Mouse (Mus musculus) forebrain, embryonic 16.5 days (tissue): ENCODE results near the gene Nans. TPM values are rescaled to one million over a fixed set of nuclear protein-coding genes. Genes with fewer than 3 reads are reported as not detected.

Source experiments
- ATAC-seq: fragments of 200-750 bp; cut with Nextera tagmentation; 2 replicates; pipeline ENCODE4 v1.8.0; 2017; ENCODE audit warnings: mild to moderate bottlenecking, moderate library complexity
- H3K27ac ChIP-seq: fragments of 300-500 bp; sonication (generic); 2 replicates; pipeline ENCODE4 v1.5.1; 2014; ENCODE audit warnings: low read length, control low read depth
- H3K27me3 ChIP-seq: fragments of 300-500 bp; sonication (generic); replicated peaks from 2 replicates; pipeline ENCODE4 v1.6.1; 2014; ENCODE audit warnings: low read length; ENCODE audit not compliant: control insufficient read depth, insufficient read depth
- H3K36me3 ChIP-seq: fragments of 300-500 bp; sonication (generic); 2 replicates; pipeline ENCODE4 v1.6.1; 2014; ENCODE audit not compliant: control insufficient read depth, insufficient read depth
- H3K4me1 ChIP-seq: fragments of 300-500 bp; sonication (generic); replicated peaks from 2 replicates; pipeline ENCODE4 v1.6.1; 2014; ENCODE audit warnings: low read length; ENCODE audit not compliant: control insufficient read depth, insufficient read depth
- H3K4me2 ChIP-seq: fragments of 300-500 bp; sonication (generic); 2 replicates; pipeline ENCODE4 v1.6.1; 2014; ENCODE audit warnings: mild to moderate bottlenecking, low read length, control low read depth
- H3K4me3 ChIP-seq: fragments of 300-500 bp; sonication (generic); replicated peaks from 2 replicates; pipeline ENCODE4 v1.5.1; 2014; ENCODE audit warnings: mild to moderate bottlenecking, low read length, control low read depth
- H3K9ac ChIP-seq: fragments of 300-500 bp; sonication (generic); replicated peaks from 2 replicates; pipeline ENCODE4 v1.6.1; 2014; ENCODE audit warnings: low read depth, low read length, control low read depth
- H3K9me3 ChIP-seq: fragments of 300-500 bp; sonication (generic); 2 replicates; pipeline ENCODE4 v1.6.1; 2016; ENCODE audit warnings: low read length; ENCODE audit not compliant: control insufficient read depth
- WGBS: fragments of 180-500 bp; shearing (Covaris S2); extraction: QIAGEN DNeasy Blood & Tissue Kit; methylation state at CpG from one replicate; pipeline ENCODE4 v1.1.7; 2014; 5-methylcytosine and 5-hydroxymethylcytosine counted together
- polyA plus RNA-seq: library from polyadenylated mRNA; unstranded; fragments of >200 nt; fragmentation: Nextera tagmentation; extraction: Ambion mirVana; gene quantifications from 2 replicates; pipeline ENCODE4 v1.2.1, GENCODE M21; 2015

The Nans gene
- polyA plus RNA-seq, result 81.1 and 85.5 TPM in 2 replicates

DNA sequence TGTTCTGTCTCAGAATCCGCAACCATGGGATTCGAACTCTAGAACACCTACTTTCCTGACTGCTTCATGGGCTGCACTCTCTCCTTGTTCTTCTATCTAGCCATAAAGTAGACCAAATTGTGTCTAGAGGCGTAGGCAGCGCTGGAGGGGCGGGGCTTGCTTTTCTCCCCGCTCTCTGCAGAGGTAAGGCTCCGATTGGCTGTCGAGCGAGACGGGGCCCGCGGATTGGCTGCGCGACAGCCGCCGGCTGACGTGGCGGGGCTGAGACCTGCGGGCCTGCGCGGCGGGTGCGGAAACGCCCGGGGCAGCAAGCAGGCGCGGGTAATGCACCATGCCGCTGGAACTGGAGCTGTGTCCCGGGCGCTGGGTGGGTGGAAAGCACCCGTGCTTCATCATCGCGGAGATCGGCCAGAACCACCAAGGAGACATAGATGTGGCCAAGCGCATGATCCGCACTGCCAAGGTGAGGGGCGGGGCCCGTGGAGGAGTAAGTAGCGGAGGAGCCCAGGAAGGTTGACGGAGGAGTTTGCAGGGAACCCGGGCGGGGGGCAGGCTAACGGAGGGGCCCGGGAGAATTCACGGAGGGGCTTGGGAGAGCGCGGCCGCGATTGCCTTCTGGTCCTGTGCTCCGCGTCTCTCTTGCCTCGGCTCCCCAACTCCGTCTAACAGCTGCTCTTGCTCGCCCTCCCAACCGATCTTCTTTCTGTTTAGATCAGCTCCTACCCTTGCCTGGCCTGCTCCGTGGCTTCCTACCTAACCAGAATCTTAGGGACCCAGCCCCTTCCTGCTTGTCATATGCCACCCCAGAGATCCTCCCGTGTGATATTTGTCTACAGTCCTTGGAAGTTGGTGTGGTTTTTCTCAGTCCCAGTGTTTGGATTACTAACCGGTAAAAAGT, at the start of gene Nans:
Gene Nans, plus strand, starts transcription at position 221 of the 898 bp plus-strand sequence.
- WGBS, result under 1% methylated on average over 58 of the region's 58 CpGs
- peak; percentile 100 for ATAC-seq

DNA sequence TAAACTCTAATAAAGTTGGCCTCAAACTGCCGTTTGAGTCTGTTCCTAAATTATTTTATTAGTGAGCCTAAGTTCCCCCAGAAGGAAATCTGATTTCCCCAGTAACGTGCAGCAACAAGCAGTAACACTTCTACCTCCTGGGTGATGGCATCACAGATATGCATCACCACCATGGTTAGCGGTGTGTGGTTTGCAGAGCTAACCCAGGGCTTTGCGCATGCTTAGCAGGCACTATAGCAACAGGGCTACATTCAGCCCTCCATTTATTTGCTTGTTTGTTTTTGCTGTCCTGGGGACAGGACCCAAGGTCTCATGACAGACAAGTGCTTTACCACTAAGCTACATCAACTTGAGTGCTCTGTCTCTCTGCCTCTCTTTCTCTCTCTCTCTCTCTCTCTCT, 46.5 kb upstream of the Nans start:
- WGBS, result 85% methylated on average over 4 of the region's 4 CpGs
- Histone ChIP-seq H3K4me2 (no peak overlapping the region), H3K4me3 (no peak overlapping the region), H3K36me3 (no peaks in the 10 kb centered on the region), H3K9me3 (no peaks in the 10 kb centered on the region), H3K27ac (no peak overlapping the region), H3K9ac (no peak overlapping the region), H3K27me3 (no peaks in the 10 kb centered on the region), H3K4me1 (no peaks in the 10 kb centered on the region)
- no peak for ATAC-seq

More for the DNA sequence above, at the start of gene Nans:
- no peaks in the 10 kb centered on the region for H3K27me3 ChIP-seq
- peak within 1 kb of the TSS; percentile 81 for H3K4me3 ChIP-seq
- H3K27ac ChIP-seq, result peak within 1 kb of the TSS; percentile 73
- H3K36me3 ChIP-seq, result peaks cover 11% of the 10 kb centered on the region
- H3K4me2 ChIP-seq, result peak within 1 kb of the TSS; percentile 80
- H3K4me1 ChIP-seq, result peaks cover 6% of the 10 kb centered on the region
- H3K9ac ChIP-seq, result peak within 1 kb of the TSS; percentile 84
- H3K9me3 ChIP-seq, result no peaks in the 10 kb centered on the region

DNA sequence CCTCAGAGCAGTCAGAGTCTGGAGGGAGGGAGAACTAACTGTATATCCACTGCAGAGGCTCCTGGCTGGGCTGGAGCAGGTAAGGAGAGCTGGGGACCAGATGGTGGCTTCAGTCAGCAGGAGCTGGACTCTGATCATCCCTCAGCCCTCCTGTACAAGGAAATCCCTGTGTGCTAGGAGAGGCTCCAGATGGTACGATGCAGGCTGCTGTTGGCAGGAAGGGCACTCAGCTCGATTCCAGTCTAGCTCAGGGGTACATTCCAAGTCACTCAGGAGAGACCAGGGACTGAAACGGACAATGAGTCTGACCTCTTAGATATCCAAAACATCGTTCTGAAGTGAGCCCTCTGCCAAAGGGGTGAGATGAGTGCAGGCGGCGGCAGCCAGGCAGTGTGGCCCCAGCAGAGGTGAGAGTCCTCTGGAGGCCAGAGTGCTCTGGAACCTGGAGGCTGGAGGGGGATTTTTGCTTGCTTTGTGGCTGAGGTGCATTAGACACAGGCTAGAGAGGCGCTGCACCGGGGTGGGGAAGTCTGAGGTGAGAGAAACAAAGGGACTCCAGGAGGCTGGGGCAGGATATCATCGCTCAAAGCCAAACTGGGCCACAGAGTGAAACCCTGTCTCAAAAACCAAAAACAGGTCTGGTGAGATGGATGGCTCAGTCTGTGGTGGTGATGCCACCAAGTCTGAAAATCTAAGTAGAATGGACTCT, 43.7 kb upstream of the Nans start:
- Histone ChIP-seq H3K9me3 (no peaks in the 10 kb centered on the region), H3K9ac (no peak overlapping the region), H3K4me1 (peaks cover 4% of the 10 kb centered on the region), H3K4me2 (no peak overlapping the region), H3K27me3 (no peaks in the 10 kb centered on the region), H3K4me3 (no peak overlapping the region), H3K27ac (no peak overlapping the region), H3K36me3 (no peaks in the 10 kb centered on the region)
- ATAC-seq, result no peak
- 48% methylated on average over 9 of the region's 9 CpGs for WGBS

DNA sequence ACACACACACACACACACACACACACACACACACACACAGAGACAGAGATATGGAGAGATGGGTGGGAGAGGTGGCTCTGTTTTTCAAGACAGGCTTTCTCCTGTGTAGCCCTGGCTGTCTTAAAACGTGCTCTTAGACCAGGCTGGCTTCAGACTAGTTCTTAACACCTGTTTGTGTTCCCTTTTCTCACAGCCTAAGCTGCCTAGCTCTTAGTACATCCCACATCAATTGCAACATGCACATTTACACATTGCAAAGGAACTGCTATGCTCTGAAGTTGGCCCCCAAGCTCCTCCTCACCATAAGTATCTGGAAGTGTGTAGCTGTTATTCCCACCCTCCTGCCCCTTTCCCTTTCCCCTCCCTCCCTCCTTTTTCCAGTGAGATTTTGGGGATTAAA, 41.6 kb upstream of the Nans start:
- H3K36me3 ChIP-seq, result no peaks in the 10 kb centered on the region
- no peak overlapping the region for H3K9ac ChIP-seq
- no peaks in the 10 kb centered on the region for H3K9me3 ChIP-seq
- no peak for ATAC-seq
- no peak overlapping the region for H3K4me2 ChIP-seq
- whole genome bisulfite sequencing, result 55% methylated on average over 1 of the region's 1 CpGs
- peaks cover 8% of the 10 kb centered on the region for H3K4me1 ChIP-seq
- H3K27ac ChIP-seq, result no peak overlapping the region
- H3K4me3 ChIP-seq, result no peak overlapping the region
- no peaks in the 10 kb centered on the region for H3K27me3 ChIP-seq

DNA sequence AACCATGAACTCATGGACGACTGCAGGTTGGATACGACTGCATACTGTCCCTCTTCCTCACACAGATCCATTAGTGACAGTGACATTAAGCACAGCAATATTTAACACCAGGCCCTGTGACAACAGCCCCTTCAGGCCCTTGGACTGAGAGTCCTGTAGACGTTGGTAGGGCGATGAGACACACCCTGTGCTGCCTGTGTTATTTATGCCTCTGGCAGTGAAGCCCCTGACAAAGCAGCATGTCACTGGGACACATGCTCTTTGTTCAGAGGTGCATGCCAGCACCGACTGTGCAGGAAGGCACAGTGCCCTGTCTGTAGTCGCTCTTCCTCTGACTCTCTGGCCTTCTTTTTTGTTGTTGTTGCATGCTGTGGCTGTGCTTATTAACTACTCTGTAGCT, 40.2 kb upstream of the Nans start:
- no peaks in the 10 kb centered on the region for H3K36me3 ChIP-seq
- H3K4me3 ChIP-seq, result no peak overlapping the region
- H3K4me2 ChIP-seq, result no peak overlapping the region
- peaks cover 20% of the 10 kb centered on the region for H3K4me1 ChIP-seq
- 47% methylated on average over 6 of the region's 6 CpGs for WGBS
- no peak overlapping the region for H3K27ac ChIP-seq
- H3K9me3 ChIP-seq, result no peaks in the 10 kb centered on the region
- no peak overlapping the region for H3K9ac ChIP-seq
- ATAC-seq, result no peak
- no peaks in the 10 kb centered on the region for H3K27me3 ChIP-seq

DNA sequence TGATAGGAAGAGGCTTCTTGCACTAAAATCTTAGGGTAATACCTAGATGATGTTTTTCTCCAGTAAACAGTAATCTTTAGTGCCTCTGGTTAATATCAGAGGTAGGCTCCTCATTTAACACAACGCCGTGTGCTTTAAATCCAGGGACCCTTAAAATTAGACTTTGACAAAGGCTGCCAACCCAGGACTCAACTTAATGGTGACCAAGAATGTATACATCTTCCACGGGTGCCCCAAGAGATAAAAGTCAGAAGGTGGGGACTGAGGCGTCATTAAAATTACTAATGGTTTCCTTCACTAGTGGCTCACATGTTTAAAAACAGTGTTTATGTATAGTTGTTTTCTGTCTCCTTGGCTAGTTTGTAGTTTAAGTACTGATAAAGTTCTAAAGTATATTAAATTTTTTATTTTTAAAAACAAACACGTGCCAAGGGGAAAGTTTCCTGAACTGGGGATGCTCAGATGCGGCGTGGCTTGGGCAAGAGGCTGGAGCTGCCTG, 39.0 kb upstream of the Nans start:
- Histone ChIP-seq H3K4me1 (peaks cover 30% of the 10 kb centered on the region), H3K9ac (peak overlapping the region; percentile 97), H3K4me2 (peak overlapping the region; percentile 89), H3K4me3 (peak overlapping the region; percentile 94), H3K36me3 (no peaks in the 10 kb centered on the region), H3K9me3 (no peaks in the 10 kb centered on the region), H3K27ac (peak overlapping the region; percentile 98), H3K27me3 (no peaks in the 10 kb centered on the region)
- 35% methylated on average over 7 of the region's 7 CpGs for WGBS
- no peak for ATAC-seq

DNA sequence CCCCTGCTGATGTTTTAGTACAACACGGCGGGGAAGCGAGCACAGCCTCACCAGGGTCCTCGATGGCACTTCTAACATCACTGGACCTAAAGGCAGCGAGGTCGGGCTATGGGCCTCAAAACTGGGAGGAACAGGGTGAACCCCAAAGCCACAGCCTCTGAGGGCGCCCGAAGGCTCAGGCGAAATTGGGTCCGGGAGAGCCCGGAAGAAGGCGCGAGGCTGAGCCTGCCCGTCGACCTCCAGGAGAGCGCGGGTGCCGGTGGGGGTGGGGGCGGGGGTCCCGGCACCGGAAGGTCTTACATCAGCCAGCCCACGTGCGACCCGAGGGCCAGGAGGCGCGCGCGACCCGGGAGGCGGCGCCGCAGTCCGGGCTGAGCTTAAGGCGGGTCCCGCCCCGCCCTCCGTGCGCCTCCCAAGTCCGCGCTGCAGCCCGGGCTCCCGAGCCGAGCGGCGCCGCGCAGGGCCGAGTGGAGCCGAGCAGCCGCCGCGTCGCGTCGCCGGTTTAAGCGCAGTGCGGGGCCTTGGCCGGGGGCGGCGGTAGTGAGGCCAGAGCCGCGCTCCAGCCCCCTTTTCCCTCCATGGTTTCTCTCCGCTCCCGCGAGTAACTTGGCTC, 38.4 kb upstream of the Nans start, which contains the start of gene Anp32b:
Gene Anp32b, plus strand, starts transcription at position 384 of the 613 bp plus-strand sequence.
- H3K9me3 ChIP-seq, result no peaks in the 10 kb centered on the region
- no peaks in the 10 kb centered on the region for H3K36me3 ChIP-seq
- peak within 1 kb of the TSS; percentile 93 for H3K4me2 ChIP-seq
- H3K4me3 ChIP-seq, result peak within 1 kb of the TSS; percentile 94
- WGBS, result under 1% methylated on average over 52 of the region's 66 CpGs
- ATAC-seq, result peak; percentile 96
- no peaks in the 10 kb centered on the region for H3K27me3 ChIP-seq
- H3K27ac ChIP-seq, result peak within 1 kb of the TSS; percentile 98
- H3K9ac ChIP-seq, result peak within 1 kb of the TSS; percentile 97
- peaks cover 34% of the 10 kb centered on the region for H3K4me1 ChIP-seq

DNA sequence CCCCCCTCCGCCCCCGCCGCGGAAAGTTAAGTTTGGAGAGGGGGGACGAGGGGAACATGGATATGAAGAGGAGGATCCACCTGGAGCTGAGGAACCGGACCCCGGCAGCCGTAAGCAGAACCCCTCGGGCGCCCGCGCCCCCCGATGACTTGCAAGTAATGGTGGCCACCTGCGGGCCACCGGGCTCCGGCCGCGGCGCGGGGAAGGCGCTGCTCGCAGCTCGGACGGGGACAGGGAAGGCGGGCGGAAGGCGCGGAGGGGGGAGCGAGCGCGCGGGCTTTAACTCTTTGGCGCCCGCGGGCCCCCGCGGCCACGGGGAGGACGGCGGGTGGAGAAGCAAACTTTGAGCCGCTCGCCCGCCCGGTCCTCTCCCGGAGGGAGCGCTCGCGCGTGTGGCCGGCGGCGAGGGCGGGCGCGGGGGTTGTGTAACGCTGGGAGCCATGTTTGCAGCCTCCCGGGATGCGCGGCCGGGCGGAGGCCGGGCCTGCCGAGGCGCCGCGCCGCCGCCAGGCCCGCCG, 37.7 kb upstream of the Nans start:
- under 1% methylated on average over 35 of the region's 70 CpGs for WGBS
- Histone ChIP-seq H3K27me3 (no peaks in the 10 kb centered on the region), H3K9me3 (no peaks in the 10 kb centered on the region), H3K27ac (peak overlapping the region; percentile 98), H3K4me1 (peaks cover 34% of the 10 kb centered on the region), H3K9ac (peak overlapping the region; percentile 97), H3K36me3 (no peaks in the 10 kb centered on the region), H3K4me2 (peak overlapping the region; percentile 93), H3K4me3 (peak overlapping the region; percentile 94)
- peak; percentile 45 for ATAC-seq
